Mouse (Mus musculus) spleen, adult 2 months (tissue): ENCODE results near the gene Zbtb7a. TPM values are rescaled to one million over a fixed set of nuclear protein-coding genes. Genes with fewer than 3 reads are reported as not detected.

Source experiments
- DNase-seq, 2 experiments: peaks; one replicate each; pipeline versions ENCODE4 v3.0.0 to v3.0.0-alpha.2; 2012 to 2021; ENCODE audit warnings: low spot score in 2 of 2, low read depth in 1 of 2
- H3K27ac ChIP-seq: fragments of 200-500 bp; 2 replicates; pipeline ENCODE4 v1.5.1; 2012; ENCODE audit warnings: low read length, inconsistent platforms; ENCODE audit not compliant: insufficient read depth
- H3K27me3 ChIP-seq: fragments of 200-500 bp; 2 replicates; pipeline ENCODE4 v1.6.1; 2012; ENCODE audit warnings: mild to moderate bottlenecking, moderate library complexity, low read length, inconsistent platforms; ENCODE audit not compliant: control insufficient read depth, insufficient read depth
- H3K36me3 ChIP-seq: fragments of 200-500 bp; 2 replicates; pipeline ENCODE4 v1.6.1; 2012; ENCODE audit warnings: mild to moderate bottlenecking, low read length, inconsistent platforms; ENCODE audit not compliant: control insufficient read depth, insufficient read depth
- H3K4me1 ChIP-seq: fragments of 200-500 bp; 2 replicates; pipeline ENCODE4 v1.6.1; 2011; ENCODE audit warnings: inconsistent platforms; ENCODE audit not compliant: control insufficient read depth, insufficient read depth, insufficient read length
- H3K4me3 ChIP-seq: fragments of 200-500 bp; 2 replicates; pipeline ENCODE4 v1.5.1; 2011; ENCODE audit warnings: mild to moderate bottlenecking, inconsistent platforms; ENCODE audit not compliant: insufficient read depth, insufficient read length; ENCODE audit errors: extremely low read depth
- CTCF ChIP-seq: fragments of 200-500 bp; IDR thresholded peaks from 2 replicates; pipeline ENCODE4 v1.5.1; 2011; ENCODE audit warnings: mild to moderate bottlenecking, inconsistent platforms; ENCODE audit not compliant: insufficient read depth, insufficient read length, insufficient replicate concordance; ENCODE audit errors: extremely low read depth
- POLR2A ChIP-seq: fragments of 200-500 bp; IDR thresholded peaks from 2 replicates; pipeline ENCODE4 v1.6.1; 2011; ENCODE audit warnings: low read depth, low read length, inconsistent platforms
- WGBS: fragments of 180-500 bp; shearing (Covaris S2); methylation state at CpG from one replicate; pipeline ENCODE4 v1.1.7; 2018; 5-methylcytosine and 5-hydroxymethylcytosine counted together
- polyA plus RNA-seq: library from polyadenylated mRNA; depleted of rRNA; stranded (reverse); fragments of >200 nt; gene quantifications from 2 replicates; pipeline ENCODE4 v1.2.3, GENCODE M21; 2012

The Zbtb7a gene
- polyA plus RNA-seq, 1 experiment = 64.6 TPM

GRCm38 (mm10) chr10:81152609-81153008 lies 17.6 kb downstream of the Zbtb7a start:
- 83% methylated on average over 12 of the region's 12 CpGs for WGBS
- no peak for DNase-seq
- peaks cover 73% of the 10 kb centered on the region for H3K36me3 ChIP-seq
- H3K4me3 ChIP-seq = no peak overlapping the region
- no peaks in the 10 kb centered on the region for H3K4me1 ChIP-seq
- no peak for TF ChIP-seq POLR2A
- no peak overlapping the region for H3K27ac ChIP-seq
- no peaks in the 10 kb centered on the region for H3K27me3 ChIP-seq

DNA sequence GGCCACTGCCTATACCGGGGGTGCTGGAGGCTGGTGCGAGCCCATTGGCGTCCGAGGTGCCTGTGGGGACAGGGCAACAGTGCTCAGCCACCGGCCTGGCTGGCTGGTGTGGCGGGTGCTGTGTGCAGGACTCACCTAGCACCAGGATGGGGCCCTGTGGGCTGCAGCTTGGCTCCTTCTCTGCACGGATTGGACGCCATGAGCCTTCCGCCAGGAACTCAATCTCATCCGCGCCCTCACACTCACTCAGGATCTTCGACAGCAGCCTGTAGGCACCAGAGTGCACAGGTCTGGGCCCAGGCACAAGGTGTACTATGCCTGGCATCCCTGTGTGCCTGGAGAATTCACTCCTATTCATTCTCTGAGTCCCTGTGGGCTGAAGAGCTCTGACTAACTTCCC lies 19.3 kb downstream of the Zbtb7a start:
- H3K27me3 ChIP-seq = no peaks in the 10 kb centered on the region
- WGBS = 97% methylated on average over 12 of the region's 12 CpGs
- TF ChIP-seq POLR2A = no peak
- TF ChIP-seq CTCF = no peak
- H3K4me1 ChIP-seq = no peaks in the 10 kb centered on the region
- H3K36me3 ChIP-seq = peaks cover 64% of the 10 kb centered on the region
- no peak overlapping the region for H3K4me3 ChIP-seq
- DNase-seq = no peak
- H3K27ac ChIP-seq = no peak overlapping the region

DNA sequence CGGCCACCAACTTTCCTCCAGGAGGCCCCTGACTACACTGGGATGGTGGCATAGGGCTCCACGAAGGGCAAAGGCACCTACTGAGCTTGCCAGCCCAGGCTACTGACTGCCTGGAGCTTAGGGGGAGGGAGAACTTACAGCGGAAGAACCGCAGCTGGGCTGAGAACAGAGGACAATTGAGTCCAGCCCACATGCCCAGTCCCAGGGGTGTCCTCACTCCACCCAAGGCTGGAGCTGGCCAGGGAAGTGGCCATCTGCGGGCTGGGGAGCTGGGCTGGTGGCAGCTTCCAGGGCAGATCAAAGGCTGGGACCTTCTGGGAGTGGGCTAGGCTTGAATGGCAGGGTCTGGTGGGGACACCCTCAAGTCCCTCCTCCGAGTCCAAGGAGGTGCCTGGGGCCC lies 19.7 kb downstream of the Zbtb7a start:
- DNase-seq = no peak
- H3K4me1 ChIP-seq = no peaks in the 10 kb centered on the region
- TF ChIP-seq POLR2A = no peak
- peaks cover 60% of the 10 kb centered on the region for H3K36me3 ChIP-seq
- WGBS = 98% methylated on average over 6 of the region's 6 CpGs
- H3K4me3 ChIP-seq = no peak overlapping the region
- H3K27me3 ChIP-seq = no peaks in the 10 kb centered on the region
- no peak overlapping the region for H3K27ac ChIP-seq

- Histone ChIP-seq H3K4me1 (peaks cover 17% of the 10 kb centered on the region; the same call in 1 of the 2 replicates), H3K36me3 (peaks cover 21% of the 10 kb centered on the region), H3K27ac (peak overlapping the region; percentile 93), H3K27me3 (no peaks in the 10 kb centered on the region), H3K4me3 (peak overlapping the region; percentile 43; the same call in 1 of the 2 replicates)
- WGBS = 61% methylated on average over 8 of the region's 8 CpGs
- TF ChIP-seq POLR2A = no peak
- TF ChIP-seq CTCF = no peak
- peak; percentile 85 to 95 for DNase-seq
These were observed 26.7 kb downstream of the Zbtb7a start for GRCm38 (mm10) chr10:81161602-81162317.

GRCm38 (mm10) chr10:81162318-81162652 lies 27.3 kb downstream of the Zbtb7a start:
- peak in 1 of 2 experiments; percentile 54 for DNase-seq
- H3K36me3 ChIP-seq = peaks cover 16% of the 10 kb centered on the region
- TF ChIP-seq CTCF = no peak
- TF ChIP-seq POLR2A = no peak
- peak overlapping the region; percentile 43; the same call in 1 of the 2 replicates for H3K4me3 ChIP-seq
- peak overlapping the region; percentile 93 for H3K27ac ChIP-seq
- WGBS = 21% methylated on average over 2 of the region's 2 CpGs
- H3K27me3 ChIP-seq = no peaks in the 10 kb centered on the region
- H3K4me1 ChIP-seq = peaks cover 21% of the 10 kb centered on the region; the same call in 1 of the 2 replicates

DNA sequence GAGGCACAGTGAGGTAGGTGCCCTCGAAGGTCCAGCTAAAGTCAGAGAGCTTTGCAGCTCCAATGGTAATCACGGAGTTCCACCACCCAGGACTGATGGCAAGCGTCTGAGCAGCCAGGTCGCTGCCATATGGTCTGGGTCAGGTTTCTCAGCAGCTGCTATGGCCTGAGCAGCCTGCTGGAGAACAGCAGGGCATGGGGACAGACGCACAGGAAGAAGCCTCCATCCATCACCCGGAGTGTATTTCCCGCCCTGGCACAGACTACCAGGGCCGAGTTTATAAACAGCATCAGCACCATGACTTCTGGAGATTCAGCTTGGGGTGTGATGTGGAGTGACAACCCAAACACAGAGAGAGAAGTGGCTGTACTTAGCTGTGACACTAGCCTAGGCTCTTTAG lies 30.1 kb downstream of the Zbtb7a start:
- peaks cover 21% of the 10 kb centered on the region; the same call in 1 of the 2 replicates for H3K4me1 ChIP-seq
- H3K27ac ChIP-seq = no peak overlapping the region
- H3K27me3 ChIP-seq = no peaks in the 10 kb centered on the region
- WGBS = 87% methylated on average over 8 of the region's 8 CpGs
- DNase-seq = no peak
- no peak overlapping the region for H3K4me3 ChIP-seq
- TF ChIP-seq CTCF (no peak), POLR2A (no peak)
- peaks cover 7% of the 10 kb centered on the region for H3K36me3 ChIP-seq
